Mouse (Mus musculus) lung, postnatal 25 days (tissue): ENCODE data around the gene Serpinb1c.
"Not testable (repeated sequence)": the region's sequence is repeated elsewhere in the genome, so short reads cannot be mapped to it uniquely, and the experiment has no call there.

Source experiments
- DNase-seq: peaks from one replicate; pipeline ENCODE4 v3.0.0; 2022; ENCODE audit warnings: low spot score

Serpinb1c gene

GRCm38 (mm10) chr13:32898111-32898510 is at the start of gene Serpinb1c:
TSS of gene Serpinb1c (minus strand) at chr13:32898211.
- DNase-seq = no peak

GRCm38 (mm10) chr13:32939191-32939590 is 41.2 kb upstream of the Serpinb1c start:
- peak; percentile 54 for DNase-seq

- DNase-seq = peak; percentile 17
Measured at GRCm38 (mm10) chr13:32938275-32938674, 40.3 kb upstream of the Serpinb1c start.

- peak; percentile 31 for DNase-seq
Measured at GRCm38 (mm10) chr13:32934706-32935381, 36.8 kb upstream of the Serpinb1c start.

GRCm38 (mm10) chr13:32929107-32929750 is 31.2 kb upstream of the Serpinb1c start:
- peak; percentile 53 for DNase-seq

- no peak for DNase-seq
Measured at GRCm38 (mm10) chr13:32927241-32927640, 29.2 kb upstream of the Serpinb1c start.

- DNase-seq = no peak
Measured at GRCm38 (mm10) chr13:32926661-32927060, 28.6 kb upstream of the Serpinb1c start.

- peak; percentile 90 for DNase-seq
Measured at GRCm38 (mm10) chr13:32924578-32925360, 26.8 kb upstream of the Serpinb1c start.

GRCm38 (mm10) chr13:32922622-32923021 is 24.6 kb upstream of the Serpinb1c start:
- no peak for DNase-seq

GRCm38 (mm10) chr13:32912770-32913380 is 14.9 kb upstream of the Serpinb1c start:
- DNase-seq = peak; percentile 55

- no peak for DNase-seq
Measured at GRCm38 (mm10) chr13:32908182-32908581, 10.2 kb upstream of the Serpinb1c start.

GRCm38 (mm10) chr13:32903211-32903873 is 5.3 kb upstream of the Serpinb1c start:
- DNase-seq = peak; percentile 92

- peak; percentile 71 for DNase-seq
Measured at GRCm38 (mm10) chr13:32902481-32903015, 4.5 kb upstream of the Serpinb1c start.

GRCm38 (mm10) chr13:32900639-32901038 is 2.6 kb upstream of the Serpinb1c start:
- peak; percentile 58 for DNase-seq

- DNase-seq = not testable (repeated sequence)
Measured at GRCm38 (mm10) chr13:32899114-32899513, 1.1 kb upstream of the Serpinb1c start.

- no peak for DNase-seq
Measured at GRCm38 (mm10) chr13:32896931-32897330, 1.1 kb downstream of the Serpinb1c start.

- DNase-seq = no peak
Measured at GRCm38 (mm10) chr13:32884755-32885154, 13.3 kb downstream of the Serpinb1c start.

- no peak for DNase-seq
Measured at GRCm38 (mm10) chr13:32873862-32874261, 24.1 kb downstream of the Serpinb1c start.

GRCm38 (mm10) chr13:32868843-32869242 is 29.2 kb downstream of the Serpinb1c start:
- no peak for DNase-seq

GRCm38 (mm10) chr13:32868233-32868632 is 29.8 kb downstream of the Serpinb1c start:
- DNase-seq = not testable (repeated sequence)

- DNase-seq = no peak
Measured at GRCm38 (mm10) chr13:32867030-32867429, 31.0 kb downstream of the Serpinb1c start.
